Mouse (Mus musculus): ENCODE measurements around the gene Lin7a.

DNA sequence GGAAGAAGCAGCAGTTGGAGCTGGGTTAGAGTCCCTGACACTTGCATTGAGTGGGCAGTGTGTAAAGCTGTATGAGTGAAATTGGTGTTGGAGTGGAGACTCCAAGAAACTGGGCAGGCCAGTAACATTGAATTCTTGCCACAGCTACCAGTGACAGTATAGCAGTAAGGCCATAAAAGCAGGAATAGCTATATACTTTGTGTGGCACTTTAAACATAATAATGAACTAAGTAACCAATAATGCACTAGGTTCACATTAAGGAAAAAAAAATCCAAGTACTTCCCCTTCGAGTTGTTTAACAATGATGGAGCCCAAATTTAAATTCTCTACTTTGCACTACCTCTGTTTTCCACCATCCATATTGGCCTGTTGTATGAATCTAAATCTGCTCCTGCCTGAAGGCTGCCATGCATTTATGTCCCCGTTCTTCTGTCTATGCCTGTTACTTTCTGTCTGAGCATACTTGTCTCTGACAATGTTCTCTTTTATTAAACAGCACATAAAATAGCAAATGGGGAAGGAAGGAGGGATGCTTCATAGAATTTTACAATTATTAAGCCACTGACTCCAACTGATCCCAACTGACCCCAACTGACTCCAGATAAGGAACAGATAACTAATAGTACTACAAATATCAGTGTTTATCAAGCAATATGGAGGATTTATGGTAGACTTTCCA, 31.7 kb upstream of the Lin7a start:
- TF ChIP-seq CTCF (IDR thresholded peaks at IDR 0.05; ENCODE audit: low read depth) (no peak), EP300 (IDR thresholded peaks at IDR 0.05; ENCODE audit: low read depth) (no peak)

Measured in liver, postnatal 0 days (tissue).